Mouse (Mus musculus): ENCODE results near the gene 4930512M02Rik. TPM values are rescaled to one million over a fixed set of nuclear protein-coding genes. Genes with fewer than 3 reads are reported as not detected.

The 4930512M02Rik gene
- total RNA-seq, 2 experiments from 2014 or later: not detected

DNA sequence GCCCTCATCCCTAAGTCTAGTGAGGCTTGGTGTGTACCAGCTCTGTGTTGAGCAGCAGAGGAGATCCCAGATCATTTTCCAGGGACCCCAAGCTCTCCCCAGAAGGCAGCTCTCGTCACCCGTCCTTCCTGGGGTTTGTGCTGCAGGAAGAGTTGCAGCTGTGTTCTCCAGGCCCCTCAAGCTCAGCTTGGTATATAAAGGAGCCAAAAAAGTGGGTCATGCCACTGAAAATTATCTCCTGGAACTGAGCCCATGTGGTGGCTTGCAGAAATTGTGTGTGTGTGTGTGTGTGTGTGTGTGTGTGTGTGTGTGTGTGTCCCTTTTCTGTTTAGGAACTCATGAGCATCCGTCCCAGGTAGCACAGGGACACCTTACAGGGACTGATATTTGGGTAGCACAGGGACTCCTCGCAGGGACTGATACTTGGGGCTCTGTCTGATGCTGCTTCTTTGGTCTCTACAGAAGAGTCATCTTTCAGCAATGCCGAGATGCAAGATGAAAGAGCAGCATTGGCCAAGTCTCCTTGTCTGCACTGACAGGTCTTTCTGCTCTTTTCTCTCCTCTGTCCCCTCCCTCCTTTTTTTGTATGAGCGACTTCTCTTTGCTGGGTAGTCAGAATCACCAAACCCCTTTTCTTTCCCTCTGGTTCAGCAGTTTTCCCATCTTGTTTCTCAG, 62.4 kb downstream of the 4930512M02Rik start:
- no peak for ATAC-seq (ENCODE audit: poor library complexity, severe bottlenecking)

DNA sequence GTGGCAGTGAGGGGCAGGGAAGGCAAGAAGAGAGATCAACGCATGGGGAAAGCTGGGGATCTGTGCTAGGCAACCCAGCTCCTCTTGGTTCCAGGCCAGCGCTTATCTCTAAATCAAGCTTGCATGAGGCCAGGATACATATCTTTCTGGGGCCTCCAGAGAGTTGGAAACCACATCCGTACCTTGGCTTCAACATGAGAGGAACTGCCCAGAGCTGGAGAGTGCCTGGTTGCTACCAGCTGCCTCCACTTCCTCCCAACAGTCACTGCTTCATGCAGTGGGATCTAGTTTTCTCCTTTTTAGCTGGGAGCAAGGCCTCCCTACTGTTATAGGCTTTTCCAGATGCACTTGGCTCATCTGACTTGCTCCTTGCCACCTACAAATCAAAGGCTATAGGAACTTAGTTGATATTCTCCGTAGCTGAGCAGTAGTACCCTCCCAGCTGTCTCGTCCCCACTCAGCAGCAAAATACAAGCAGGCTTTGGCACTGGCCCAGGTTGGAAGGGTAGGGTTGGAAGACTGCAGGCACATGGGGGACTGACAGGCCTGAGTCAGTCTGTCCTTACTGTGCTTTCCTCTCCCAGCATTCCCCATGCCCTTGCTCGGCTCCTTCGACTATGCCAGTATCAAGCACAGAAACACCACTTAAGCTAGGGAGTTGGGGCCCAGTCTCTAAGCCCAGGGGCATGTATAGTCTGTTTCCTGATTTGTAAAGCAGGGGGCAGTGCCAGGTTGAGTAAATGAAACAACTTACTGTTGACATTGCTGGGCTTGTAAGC, 63.2 kb downstream of the 4930512M02Rik start:
- peak; percentile 77 for ATAC-seq (ENCODE audit: poor library complexity, severe bottlenecking)

DNA sequence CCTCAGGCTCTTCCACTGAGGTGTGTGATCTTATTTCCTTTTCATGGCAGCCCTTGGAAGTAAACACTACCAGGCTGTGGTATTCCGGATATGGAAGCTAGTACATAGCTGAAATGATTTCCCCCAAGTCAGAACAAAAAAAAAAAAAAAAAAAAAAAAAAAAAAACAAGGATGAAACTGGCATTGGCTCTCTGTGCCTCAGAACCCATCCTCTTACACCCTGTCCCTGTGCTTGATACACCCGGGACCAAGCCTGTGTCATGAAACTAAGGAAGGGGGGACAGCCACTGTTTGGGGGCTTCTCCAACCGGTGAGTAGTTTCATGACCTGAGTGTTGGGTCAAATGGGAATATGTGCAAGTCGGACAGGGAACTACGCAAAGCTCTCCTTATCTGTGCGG, 66.5 kb downstream of the 4930512M02Rik start:
- ATAC-seq (ENCODE audit: poor library complexity, severe bottlenecking): no peak

DNA sequence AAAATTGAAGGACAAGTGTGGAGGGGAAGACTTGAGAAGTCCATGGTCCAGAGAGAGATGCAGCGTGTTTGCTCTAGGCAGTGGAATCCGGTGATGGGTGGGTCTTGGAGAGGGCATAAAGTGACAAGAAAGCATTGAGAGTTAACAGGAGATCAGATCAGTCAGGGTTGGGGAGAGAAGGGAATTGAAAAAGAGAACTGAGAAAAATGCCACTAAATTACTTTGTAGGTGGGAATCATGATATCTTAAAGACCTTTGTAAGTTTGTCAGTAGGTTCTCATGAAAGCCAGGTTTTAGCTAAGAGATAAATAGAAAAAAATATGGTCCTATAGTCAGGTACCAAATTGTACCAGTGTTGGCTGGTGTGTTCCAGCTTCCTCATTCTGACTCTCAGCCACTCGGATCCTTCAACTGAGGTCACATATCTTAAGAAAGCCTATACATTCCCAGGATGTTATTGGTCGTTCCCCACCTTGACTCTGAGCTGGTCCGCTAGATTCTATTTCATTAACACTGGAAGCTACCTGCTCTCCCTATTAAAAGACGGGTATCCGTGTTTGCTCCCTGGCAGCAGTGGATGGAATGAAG, 68.4 kb downstream of the 4930512M02Rik start:
- peak; percentile 3; the same call in 1 of the 2 replicates for ATAC-seq (ENCODE audit: poor library complexity, severe bottlenecking)

DNA sequence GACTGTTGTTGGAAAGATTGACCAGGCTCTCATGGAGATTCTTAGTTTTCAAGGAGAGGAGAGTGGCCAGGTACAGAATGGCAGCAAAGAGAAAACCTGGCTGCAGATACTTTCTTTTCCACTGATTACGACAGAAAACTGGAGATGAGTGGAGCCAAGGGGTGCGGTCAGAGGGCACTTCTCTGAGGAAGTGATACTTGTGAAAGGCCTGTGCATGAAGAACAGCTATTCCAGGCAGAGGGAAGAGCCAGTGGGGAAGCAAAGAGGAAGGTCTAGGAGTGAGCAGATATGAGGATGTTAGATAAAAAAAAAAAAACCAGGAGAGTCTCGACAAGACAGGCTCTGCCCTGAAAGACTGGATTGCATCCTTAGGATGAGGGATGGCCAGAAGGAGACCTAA, 69.0 kb downstream of the 4930512M02Rik start:
- ATAC-seq (ENCODE audit: poor library complexity, severe bottlenecking): peak; percentile 78

DNA sequence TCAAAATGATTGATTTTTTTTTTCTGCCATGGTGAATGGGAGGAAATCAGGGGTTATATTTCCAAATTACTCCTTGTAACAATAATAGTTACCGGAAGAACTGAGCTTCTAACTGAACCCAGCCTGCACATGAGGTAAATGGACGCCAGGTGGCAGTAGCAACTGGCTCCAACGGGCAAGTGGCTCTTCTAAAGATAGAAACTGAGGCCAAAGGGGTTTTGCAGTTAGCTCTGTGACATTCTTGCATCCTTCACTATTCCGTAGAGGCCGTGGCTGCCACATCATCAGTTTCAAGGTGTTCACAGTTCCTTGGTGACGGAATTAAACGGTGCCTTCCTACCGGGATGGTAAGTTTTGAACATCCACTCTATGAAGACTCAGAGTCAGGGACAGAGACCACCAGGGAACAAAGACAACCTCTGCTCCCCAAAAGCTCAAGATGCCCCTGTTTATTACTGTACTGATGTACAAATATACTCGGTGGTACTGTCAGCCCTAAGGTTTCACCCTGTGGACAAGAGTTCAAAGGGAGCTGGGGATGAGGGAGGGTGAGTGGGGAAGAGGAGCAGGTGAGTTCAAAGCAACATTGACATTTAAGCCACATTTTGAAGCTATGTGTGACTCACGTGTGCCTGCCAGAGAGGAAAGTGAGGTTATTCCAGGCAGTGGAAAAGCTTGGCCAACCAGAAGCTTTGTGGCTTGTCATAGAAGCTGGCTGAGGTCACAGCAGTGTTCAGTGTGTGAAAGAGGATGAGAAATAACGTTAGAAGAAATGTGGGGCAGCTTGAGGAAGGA, 70.3 kb downstream of the 4930512M02Rik start:
- ATAC-seq (ENCODE audit: poor library complexity, severe bottlenecking): peak; percentile 57

DNA sequence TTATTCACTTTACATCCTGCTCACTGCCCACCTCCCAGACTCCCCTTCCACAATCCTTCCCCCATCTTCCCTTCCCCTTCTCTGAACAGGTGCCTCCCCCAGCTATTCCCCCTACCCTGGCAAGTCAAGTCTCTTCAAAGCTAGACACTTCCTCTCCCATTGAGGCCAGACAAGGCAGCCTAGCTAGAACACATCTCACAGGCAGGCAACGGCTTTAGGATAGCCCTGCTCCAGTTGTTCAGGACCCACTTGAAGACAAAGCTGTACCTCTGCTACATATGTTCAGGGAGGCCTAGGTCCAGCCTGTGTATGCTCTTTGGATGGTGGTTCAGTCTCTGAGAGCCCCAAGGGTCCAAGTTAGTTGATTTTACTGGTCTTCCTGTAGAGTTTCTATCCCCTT, 71.4 kb downstream of the 4930512M02Rik start:
- no peak for ATAC-seq (ENCODE audit: poor library complexity, severe bottlenecking)

DNA sequence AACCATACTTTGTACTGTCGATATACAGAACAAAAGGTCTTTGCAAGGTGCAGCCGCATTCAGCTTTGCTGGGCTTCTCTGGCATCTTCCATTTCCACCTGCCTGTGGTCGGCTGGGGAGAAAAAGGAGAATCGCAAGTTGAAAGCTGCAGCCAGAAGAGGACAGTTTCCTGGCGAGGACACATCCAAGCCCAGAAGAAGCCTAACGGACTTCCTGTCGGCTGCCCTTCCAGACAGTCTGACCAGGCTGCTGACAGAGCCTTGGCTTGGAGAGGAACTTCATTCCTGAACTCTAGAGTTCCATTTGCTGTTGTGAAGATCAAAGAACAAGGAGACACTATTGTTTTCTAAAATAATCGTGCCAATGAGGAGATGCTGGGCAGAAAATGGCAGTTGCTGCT, 72.1 kb downstream of the 4930512M02Rik start:
- no peak for ATAC-seq (ENCODE audit: poor library complexity, severe bottlenecking)

DNA sequence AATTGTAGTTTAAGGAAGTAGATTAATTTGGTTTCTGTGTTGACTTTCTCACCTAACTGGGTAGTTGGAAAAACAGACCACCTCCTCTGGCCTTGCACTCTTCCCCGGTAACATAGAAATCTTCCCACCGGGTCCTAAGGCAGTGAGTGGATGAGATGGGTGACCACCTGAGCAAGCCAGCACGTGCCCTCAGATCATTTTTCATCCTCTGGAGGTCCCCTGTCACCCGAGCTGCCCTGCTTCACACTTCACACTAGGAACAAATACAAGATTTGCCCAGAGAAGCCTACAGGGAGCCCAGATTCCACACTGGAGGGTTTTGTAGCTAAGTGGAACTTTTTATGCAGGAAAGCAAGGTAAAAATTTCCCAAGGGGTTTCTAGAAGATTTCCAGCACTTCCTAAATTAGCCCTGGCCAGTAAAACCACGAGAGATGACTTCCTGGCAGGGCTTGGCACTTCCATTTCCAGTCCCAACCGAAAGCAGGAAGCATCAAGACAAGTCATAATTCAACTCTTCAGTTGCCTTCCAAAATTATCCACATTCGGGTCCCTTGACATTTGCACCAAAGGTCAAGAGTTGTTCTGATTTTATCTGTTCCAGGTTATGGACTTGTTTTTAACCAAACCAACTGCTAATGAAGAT, 79.9 kb downstream of the 4930512M02Rik start:
- ATAC-seq (ENCODE audit: poor library complexity, severe bottlenecking): no peak

DNA sequence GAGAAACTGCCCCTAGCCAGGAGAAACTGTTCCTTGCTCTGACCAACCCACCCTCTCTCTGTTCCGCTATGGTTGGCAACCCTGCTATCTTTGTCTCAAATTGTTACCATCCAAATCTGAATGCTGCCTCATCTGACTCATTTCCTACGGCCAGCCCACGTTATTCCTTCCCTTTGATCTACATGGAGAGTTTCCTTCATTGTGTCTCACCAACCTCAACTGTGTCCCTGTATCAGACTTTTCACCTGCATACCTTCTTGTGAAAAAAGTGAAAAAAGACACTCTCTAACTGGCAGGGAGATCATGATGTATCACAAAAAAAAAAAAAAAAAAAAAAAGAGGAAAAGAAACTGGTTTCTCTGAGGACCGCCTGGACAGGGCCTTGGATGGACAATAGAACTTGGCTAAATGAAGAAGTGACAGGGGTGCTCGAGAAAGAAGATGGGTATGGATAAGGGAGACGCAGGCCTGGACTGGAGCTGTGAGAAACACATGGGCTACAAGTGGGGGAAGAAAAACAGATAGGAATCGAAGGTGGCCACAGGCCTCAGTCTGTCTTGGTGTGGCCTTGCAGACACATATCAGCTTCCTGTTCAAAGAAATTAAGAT, 80.6 kb downstream of the 4930512M02Rik start:
- ATAC-seq (ENCODE audit: poor library complexity, severe bottlenecking): peak; percentile 82

DNA sequence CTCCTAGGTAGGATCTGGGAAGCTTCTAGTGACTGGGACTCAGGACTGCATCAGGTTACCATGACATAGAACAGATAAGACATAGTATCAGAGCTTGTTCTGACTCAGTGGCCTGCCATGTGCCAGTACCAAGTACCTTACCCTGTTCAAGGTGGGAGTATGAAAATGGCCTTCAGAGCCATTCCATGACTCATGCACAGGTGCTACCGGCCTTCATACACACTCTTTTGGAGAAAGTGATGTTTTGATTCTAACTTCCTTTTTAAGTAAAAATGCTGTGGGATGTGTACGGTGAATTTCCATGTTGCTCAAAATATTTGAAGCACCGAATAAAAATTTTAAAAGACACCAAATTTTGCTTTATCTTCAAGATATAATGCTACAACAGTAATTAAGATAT, 81.7 kb downstream of the 4930512M02Rik start:
- ATAC-seq (ENCODE audit: poor library complexity, severe bottlenecking): no peak

Other genes with a start within 250 kb of the 4930512M02Rik start
- 0.89 and 1.6 TPM in 2 replicates for gene Spata48, start 165.7 kb downstream of the 4930512M02Rik start, total RNA-seq (2015)
- gene Spata48, start 165.7 kb downstream of the 4930512M02Rik start, total RNA-seq (2017): 0.33 and 1.1 TPM in 2 replicates
- 0.66 and 0.89 TPM in 2 replicates for gene Zpbp, start 165.4 kb downstream of the 4930512M02Rik start, total RNA-seq (2015)
- 0.20 and 0.33 TPM in 2 replicates for gene Zpbp, start 165.4 kb downstream of the 4930512M02Rik start, total RNA-seq (2017)
- 217 and 226 TPM in 2 replicates for gene Ikzf1, start 57.2 kb upstream of the 4930512M02Rik start, total RNA-seq (2015)
- 80.8 and 104 TPM in 2 replicates for gene Ikzf1, start 57.2 kb upstream of the 4930512M02Rik start, total RNA-seq (2017)
- gene Fignl1, start 181.1 kb upstream of the 4930512M02Rik start, total RNA-seq (2015): 45.4 and 46.4 TPM in 2 replicates
- gene Fignl1, start 181.1 kb upstream of the 4930512M02Rik start, total RNA-seq (2017): 64.2 and 65.6 TPM in 2 replicates

Measured in megakaryocyte, adult 5-6 weeks (primary cell).